Mouse (Mus musculus): ENCODE measurements around the gene Lrrc32. TPM values are rescaled to one million over a fixed set of nuclear protein-coding genes. Genes with fewer than 3 reads are reported as not detected.

Lrrc32 gene
- polyA plus RNA-seq, 1 experiment from 2014 or later: 6.0 TPM

GRCm38 (mm10) chr7:98537210-98537966, 48.3 kb downstream of the Lrrc32 start:
- no peaks in the 10 kb centered on the region for H3K27me3 ChIP-seq (ENCODE audit: control insufficient read depth, insufficient read depth, low read depth, low read length)
- no peak overlapping the region for H3K4me2 ChIP-seq (ENCODE audit: low read depth, low read length)
- H3K36me3 ChIP-seq (ENCODE audit: control insufficient read depth, insufficient read depth, low read length): no peaks in the 10 kb centered on the region
- no peak overlapping the region for H3K9ac ChIP-seq (ENCODE audit: low read length)
- peak overlapping the region; percentile 58 for H3K27ac ChIP-seq (ENCODE audit: low read length)
- H3K9me3 ChIP-seq (ENCODE audit: control insufficient read depth, low read length): no peaks in the 10 kb centered on the region
- ATAC-seq (ENCODE audit: low read depth): peak; percentile 73
- H3K4me3 ChIP-seq (ENCODE audit: low read length): no peak overlapping the region
- peaks cover 23% of the 10 kb centered on the region for H3K4me1 ChIP-seq (replicated peaks; ENCODE audit: control insufficient read depth, insufficient read depth, low read length)
- WGBS: 34% methylated on average over 10 of the region's 10 CpGs

GRCm38 (mm10) chr7:98537967-98538573, 49.0 kb downstream of the Lrrc32 start:
- Histone ChIP-seq H3K4me1 (replicated peaks; ENCODE audit: control insufficient read depth, insufficient read depth, low read length) (peaks cover 26% of the 10 kb centered on the region), H3K27ac (ENCODE audit: low read length) (peak overlapping the region; percentile 58), H3K9ac (ENCODE audit: low read length) (no peak overlapping the region), H3K36me3 (ENCODE audit: control insufficient read depth, insufficient read depth, low read length) (no peaks in the 10 kb centered on the region), H3K4me2 (ENCODE audit: low read depth, low read length) (no peak overlapping the region), H3K4me3 (ENCODE audit: low read length) (no peak overlapping the region), H3K27me3 (ENCODE audit: control insufficient read depth, insufficient read depth, low read depth, low read length) (no peaks in the 10 kb centered on the region), H3K9me3 (ENCODE audit: control insufficient read depth, low read length) (no peaks in the 10 kb centered on the region)
- 38% methylated on average over 8 of the region's 8 CpGs for whole genome bisulfite sequencing
- ATAC-seq (ENCODE audit: low read depth): peak; percentile 6; the same call in 1 of the 2 replicates

GRCm38 (mm10) chr7:98540879-98541278, 51.8 kb downstream of the Lrrc32 start:
- no peak overlapping the region for H3K4me2 ChIP-seq (ENCODE audit: low read depth, low read length)
- no peaks in the 10 kb centered on the region for H3K36me3 ChIP-seq (ENCODE audit: control insufficient read depth, insufficient read depth, low read length)
- no peak overlapping the region for H3K9ac ChIP-seq (ENCODE audit: low read length)
- H3K4me1 ChIP-seq (replicated peaks; ENCODE audit: control insufficient read depth, insufficient read depth, low read length): peaks cover 34% of the 10 kb centered on the region
- 55% methylated on average over 2 of the region's 2 CpGs for WGBS
- no peaks in the 10 kb centered on the region for H3K9me3 ChIP-seq (ENCODE audit: control insufficient read depth, low read length)
- no peak for ATAC-seq (ENCODE audit: low read depth)
- no peak overlapping the region for H3K27ac ChIP-seq (ENCODE audit: low read length)
- H3K27me3 ChIP-seq (ENCODE audit: control insufficient read depth, insufficient read depth, low read depth, low read length): no peaks in the 10 kb centered on the region
- H3K4me3 ChIP-seq (ENCODE audit: low read length): no peak overlapping the region

GRCm38 (mm10) chr7:98541564-98541963, 52.5 kb downstream of the Lrrc32 start:
- Histone ChIP-seq H3K27ac (ENCODE audit: low read length) (no peak overlapping the region), H3K9ac (ENCODE audit: low read length) (no peak overlapping the region), H3K4me3 (ENCODE audit: low read length) (no peak overlapping the region), H3K9me3 (ENCODE audit: control insufficient read depth, low read length) (no peaks in the 10 kb centered on the region), H3K4me1 (replicated peaks; ENCODE audit: control insufficient read depth, insufficient read depth, low read length) (peaks cover 34% of the 10 kb centered on the region), H3K36me3 (ENCODE audit: control insufficient read depth, insufficient read depth, low read length) (no peaks in the 10 kb centered on the region), H3K27me3 (ENCODE audit: control insufficient read depth, insufficient read depth, low read depth, low read length) (no peaks in the 10 kb centered on the region), H3K4me2 (ENCODE audit: low read depth, low read length) (no peak overlapping the region)
- 62% methylated on average over 5 of the region's 5 CpGs for WGBS
- peak; percentile 55 for ATAC-seq (ENCODE audit: low read depth)

- no peaks in the 10 kb centered on the region for H3K36me3 ChIP-seq (ENCODE audit: control insufficient read depth, insufficient read depth, low read length)
- no peak overlapping the region for H3K9ac ChIP-seq (ENCODE audit: low read length)
- H3K4me1 ChIP-seq (replicated peaks; ENCODE audit: control insufficient read depth, insufficient read depth, low read length): peaks cover 32% of the 10 kb centered on the region
- H3K4me3 ChIP-seq (ENCODE audit: low read length): no peak overlapping the region
- H3K9me3 ChIP-seq (ENCODE audit: control insufficient read depth, low read length): no peaks in the 10 kb centered on the region
- H3K4me2 ChIP-seq (ENCODE audit: low read depth, low read length): no peak overlapping the region
- H3K27ac ChIP-seq (ENCODE audit: low read length): 0 out of 2 replicates have a peak overlapping the region, but pooled peaks have one; percentile 4
- 82% methylated on average over 3 of the region's 3 CpGs for WGBS
- H3K27me3 ChIP-seq (ENCODE audit: control insufficient read depth, insufficient read depth, low read depth, low read length): no peaks in the 10 kb centered on the region
- no peak for ATAC-seq (ENCODE audit: low read depth)
These were observed 53.2 kb downstream of the Lrrc32 start for GRCm38 (mm10) chr7:98542267-98542666.

GRCm38 (mm10) chr7:98542731-98543142, 53.7 kb downstream of the Lrrc32 start:
- H3K27ac ChIP-seq (ENCODE audit: low read length): no peak overlapping the region
- peaks cover 27% of the 10 kb centered on the region for H3K4me1 ChIP-seq (replicated peaks; ENCODE audit: control insufficient read depth, insufficient read depth, low read length)
- H3K9me3 ChIP-seq (ENCODE audit: control insufficient read depth, low read length): no peaks in the 10 kb centered on the region
- H3K9ac ChIP-seq (ENCODE audit: low read length): no peak overlapping the region
- no peaks in the 10 kb centered on the region for H3K27me3 ChIP-seq (ENCODE audit: control insufficient read depth, insufficient read depth, low read depth, low read length)
- H3K36me3 ChIP-seq (ENCODE audit: control insufficient read depth, insufficient read depth, low read length): no peaks in the 10 kb centered on the region
- 51% methylated on average over 6 of the region's 6 CpGs for WGBS
- ATAC-seq (ENCODE audit: low read depth): no peak
- H3K4me3 ChIP-seq (ENCODE audit: low read length): no peak overlapping the region
- H3K4me2 ChIP-seq (ENCODE audit: low read depth, low read length): no peak overlapping the region

GRCm38 (mm10) chr7:98543853-98544370, 54.8 kb downstream of the Lrrc32 start:
- no peak overlapping the region for H3K9ac ChIP-seq (ENCODE audit: low read length)
- ATAC-seq (ENCODE audit: low read depth): no peak
- peaks cover 19% of the 10 kb centered on the region for H3K4me1 ChIP-seq (replicated peaks; ENCODE audit: control insufficient read depth, insufficient read depth, low read length)
- H3K4me3 ChIP-seq (ENCODE audit: low read length): no peak overlapping the region
- no peaks in the 10 kb centered on the region for H3K27me3 ChIP-seq (ENCODE audit: control insufficient read depth, insufficient read depth, low read depth, low read length)
- H3K9me3 ChIP-seq (ENCODE audit: control insufficient read depth, low read length): no peaks in the 10 kb centered on the region
- H3K27ac ChIP-seq (ENCODE audit: low read length): no peak overlapping the region
- no peaks in the 10 kb centered on the region for H3K36me3 ChIP-seq (ENCODE audit: control insufficient read depth, insufficient read depth, low read length)
- no peak overlapping the region for H3K4me2 ChIP-seq (ENCODE audit: low read depth, low read length)
- WGBS: 55% methylated on average over 11 of the region's 11 CpGs

- Histone ChIP-seq H3K4me3 (ENCODE audit: low read length) (no peak overlapping the region), H3K9me3 (ENCODE audit: control insufficient read depth, low read length) (no peaks in the 10 kb centered on the region), H3K27me3 (ENCODE audit: control insufficient read depth, insufficient read depth, low read depth, low read length) (no peaks in the 10 kb centered on the region), H3K4me2 (ENCODE audit: low read depth, low read length) (no peak overlapping the region), H3K36me3 (ENCODE audit: control insufficient read depth, insufficient read depth, low read length) (no peaks in the 10 kb centered on the region), H3K9ac (ENCODE audit: low read length) (no peak overlapping the region), H3K27ac (ENCODE audit: low read length) (no peak overlapping the region), H3K4me1 (replicated peaks; ENCODE audit: control insufficient read depth, insufficient read depth, low read length) (peaks cover 19% of the 10 kb centered on the region)
- 39% methylated on average over 3 of the region's 3 CpGs for WGBS
- no peak for ATAC-seq (ENCODE audit: low read depth)
These were observed 55.5 kb downstream of the Lrrc32 start for GRCm38 (mm10) chr7:98544556-98544955.

GRCm38 (mm10) chr7:98548839-98549238, 59.8 kb downstream of the Lrrc32 start:
- Histone ChIP-seq H3K4me2 (ENCODE audit: low read depth, low read length) (no peak overlapping the region), H3K4me1 (replicated peaks; ENCODE audit: control insufficient read depth, insufficient read depth, low read length) (peaks cover 24% of the 10 kb centered on the region), H3K27me3 (ENCODE audit: control insufficient read depth, insufficient read depth, low read depth, low read length) (no peaks in the 10 kb centered on the region), H3K27ac (ENCODE audit: low read length) (no peak overlapping the region), H3K36me3 (ENCODE audit: control insufficient read depth, insufficient read depth, low read length) (no peaks in the 10 kb centered on the region), H3K9ac (ENCODE audit: low read length) (no peak overlapping the region), H3K9me3 (ENCODE audit: control insufficient read depth, low read length) (no peaks in the 10 kb centered on the region), H3K4me3 (ENCODE audit: low read length) (no peak overlapping the region)
- WGBS: 38% methylated on average over 3 of the region's 3 CpGs
- 0 out of 2 replicates have a peak, but pooled peaks have one; percentile 16 for ATAC-seq (ENCODE audit: low read depth)

Measured in lung, embryonic 16.5 days (tissue).